Mouse (Mus musculus) gastrocnemius, adult 8-10 months (tissue): Measurements from ENCODE around the gene Ttll11. TPM values are rescaled to one million over a fixed set of nuclear protein-coding genes. Genes with fewer than 3 reads are reported as not detected.

Experiments used
- DNase-seq, 2 experiments: peaks; one replicate each; pipeline ENCODE4 v3.0.0; 2022; ENCODE audit warnings: low spot score in 2 of 2
- total RNA-seq, 4 experiments: library from RNA; stranded (reverse); gene quantifications; 2 replicates each; pipeline ENCODE4 v1.2.4; 2022

Gene Ttll11
- total RNA-seq, 4 experiments from 2014 or later: 2.0 to 3.2 (median 2.5) TPM

DNA sequence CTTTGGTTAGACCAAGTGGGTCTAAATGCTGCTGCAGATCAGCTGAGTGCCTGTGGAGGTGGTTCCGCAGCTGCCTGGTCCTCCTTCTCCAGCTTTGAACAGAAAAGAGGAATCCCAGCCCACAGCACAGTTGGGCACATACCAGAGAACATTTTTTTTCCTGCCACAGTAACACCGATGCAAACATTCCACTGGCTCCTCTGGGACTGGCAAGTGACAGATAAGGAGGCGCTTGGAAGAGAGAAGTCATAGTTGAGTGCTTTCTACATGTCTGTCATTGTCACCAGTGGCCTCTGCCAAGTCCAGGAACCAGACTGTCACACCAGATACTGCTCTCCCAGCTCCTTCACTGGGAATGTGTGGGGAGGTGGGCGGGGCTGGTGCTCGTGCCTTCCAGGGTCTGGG is 204.1 kb downstream of the Ttll11 start:
- no peak for DNase-seq

DNA sequence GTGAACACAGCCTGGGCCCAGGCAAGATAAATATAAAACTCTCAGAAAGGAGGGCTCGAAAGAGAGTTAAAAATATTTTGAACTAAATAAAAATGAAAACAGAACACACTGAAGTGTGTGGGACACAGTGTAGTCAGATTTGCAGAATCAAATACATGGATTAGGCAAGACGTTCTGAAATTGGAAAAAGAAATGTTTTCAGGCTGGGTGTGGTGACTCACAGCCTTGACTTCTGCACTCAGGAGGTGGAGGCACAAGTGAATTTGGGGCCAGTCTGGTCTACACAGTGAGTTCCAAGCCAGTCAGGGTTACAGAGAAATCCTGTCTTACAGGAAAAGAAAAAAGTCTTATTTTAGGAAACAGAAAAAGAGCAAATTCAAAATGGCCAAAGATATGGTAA is 209.2 kb downstream of the Ttll11 start:
- DNase-seq: no peak

DNA sequence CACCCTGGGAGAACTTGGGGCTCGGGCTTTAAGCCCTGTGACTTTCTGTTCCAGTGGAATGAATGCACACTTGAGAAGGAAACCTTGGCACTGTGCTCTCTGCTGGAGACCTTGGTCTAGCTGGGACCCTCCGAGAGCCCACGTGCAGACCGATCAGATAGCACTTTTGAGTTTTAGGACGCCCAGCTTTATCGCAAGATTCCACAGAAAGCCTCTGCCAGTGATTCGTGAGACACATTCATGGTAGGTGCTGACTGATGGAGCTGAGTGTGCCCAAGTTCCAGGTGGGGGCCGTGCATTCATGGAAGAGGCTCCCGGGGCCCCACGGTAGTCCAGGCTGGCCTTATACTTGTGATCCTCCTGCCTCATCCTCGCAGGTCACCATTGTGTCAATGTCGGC is 210.3 kb downstream of the Ttll11 start:
- no peak for DNase-seq

DNA sequence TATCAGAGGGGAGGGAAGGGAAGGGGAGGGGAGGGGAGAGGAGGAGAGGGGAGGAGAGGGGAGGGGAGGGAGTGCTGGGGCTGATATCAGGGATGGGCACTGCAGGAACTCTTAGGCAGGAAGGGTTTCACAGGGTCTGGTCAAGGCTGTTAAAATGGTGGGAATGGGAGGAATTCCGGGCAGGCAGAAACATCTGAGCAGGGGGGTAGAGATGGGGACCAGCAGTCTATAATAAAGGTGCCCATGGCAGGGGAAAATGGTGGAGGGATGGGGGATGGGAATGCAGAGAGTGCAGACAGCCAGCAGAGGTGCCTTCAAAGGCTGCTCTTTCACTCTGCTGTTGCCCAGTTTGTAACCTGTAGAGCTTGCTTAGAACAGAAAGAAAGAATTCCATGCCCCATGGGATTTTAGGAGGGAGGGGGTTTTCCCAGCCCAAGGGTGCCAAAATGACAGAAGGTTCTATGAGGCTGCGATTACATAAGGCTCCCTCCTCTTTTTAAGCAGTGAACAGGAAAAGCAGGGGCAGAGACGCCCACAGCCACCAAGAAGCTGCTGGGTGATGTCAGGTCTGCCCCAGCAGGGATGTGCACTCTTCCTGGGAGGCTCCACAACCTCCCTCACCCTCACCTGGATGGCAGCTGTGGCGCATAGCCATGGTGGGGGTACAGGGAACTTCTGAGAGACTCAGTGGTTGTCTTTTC is 211.0 kb downstream of the Ttll11 start:
- no peak for DNase-seq

DNA sequence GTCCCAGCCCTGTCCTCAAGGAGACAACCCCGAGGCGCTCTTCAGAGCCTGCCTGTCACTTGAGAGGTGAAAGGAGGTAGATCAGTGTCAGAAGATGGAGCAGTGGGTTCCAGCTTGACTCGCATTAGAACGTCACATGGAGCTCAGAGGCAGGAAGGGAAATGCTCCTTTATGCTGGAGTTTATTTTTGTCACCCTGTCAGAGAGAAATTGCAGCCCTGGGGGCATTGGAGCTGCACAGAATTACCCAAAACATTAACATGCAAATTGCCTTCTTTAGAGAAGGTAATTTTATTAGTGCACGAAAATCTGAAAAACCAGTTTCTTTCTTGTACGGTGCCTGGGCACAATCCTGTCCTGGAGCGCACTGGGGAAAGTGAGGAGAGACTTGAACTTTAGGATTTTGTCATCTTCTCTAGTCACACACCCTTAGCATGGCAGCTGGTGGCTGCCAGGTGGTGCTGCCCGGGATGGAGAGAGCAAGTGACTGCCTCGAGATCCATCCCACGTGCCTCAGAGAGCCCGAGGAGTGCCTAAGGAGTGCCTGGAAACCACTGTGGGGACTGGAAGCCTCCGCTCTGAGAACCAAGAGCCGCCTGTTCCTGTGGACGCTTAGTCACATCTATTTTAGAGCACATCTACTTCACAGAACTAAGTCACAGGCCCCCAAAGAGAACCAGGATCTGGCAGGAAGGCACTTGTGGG is 211.7 kb downstream of the Ttll11 start:
- DNase-seq: no peak

DNA sequence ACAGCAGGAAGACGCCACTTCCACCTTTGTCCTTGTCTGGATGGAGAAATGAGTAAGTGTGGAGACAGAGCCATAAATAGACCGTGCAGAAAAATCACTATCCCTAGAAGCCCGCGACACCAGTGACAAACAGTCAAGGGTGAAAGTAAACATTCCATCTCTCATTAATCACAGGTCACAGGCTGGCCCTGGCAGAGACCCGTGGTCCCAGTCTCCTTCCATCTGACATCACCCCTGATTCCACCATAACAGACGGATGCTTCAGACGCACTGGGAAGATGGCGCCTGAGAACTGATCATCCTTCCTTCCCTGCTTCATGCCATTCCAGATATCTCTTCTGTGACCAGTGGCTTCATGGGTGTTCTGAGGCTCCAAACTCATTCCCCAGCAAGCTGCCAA is 215.4 kb downstream of the Ttll11 start:
- DNase-seq: no peak

DNA sequence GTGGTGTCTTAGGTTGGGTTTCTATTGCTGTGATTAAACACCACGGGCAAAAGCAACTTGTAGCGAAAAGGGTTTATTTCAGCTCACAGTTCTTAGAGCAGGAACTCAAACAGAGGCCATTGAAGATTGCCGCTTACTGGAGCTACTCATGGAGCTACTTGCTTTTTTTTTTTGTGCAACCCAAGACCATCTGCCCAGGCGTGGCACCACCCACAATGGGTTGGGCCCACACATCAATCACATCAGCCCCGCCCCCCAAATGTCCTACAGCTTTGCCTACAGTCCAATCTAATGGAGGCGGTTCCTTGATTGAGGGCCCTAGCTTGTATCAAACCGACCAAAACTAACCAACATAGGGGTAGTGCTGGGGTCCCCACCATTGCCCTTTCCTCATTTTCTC is 215.9 kb downstream of the Ttll11 start:
- no peak for DNase-seq

DNA sequence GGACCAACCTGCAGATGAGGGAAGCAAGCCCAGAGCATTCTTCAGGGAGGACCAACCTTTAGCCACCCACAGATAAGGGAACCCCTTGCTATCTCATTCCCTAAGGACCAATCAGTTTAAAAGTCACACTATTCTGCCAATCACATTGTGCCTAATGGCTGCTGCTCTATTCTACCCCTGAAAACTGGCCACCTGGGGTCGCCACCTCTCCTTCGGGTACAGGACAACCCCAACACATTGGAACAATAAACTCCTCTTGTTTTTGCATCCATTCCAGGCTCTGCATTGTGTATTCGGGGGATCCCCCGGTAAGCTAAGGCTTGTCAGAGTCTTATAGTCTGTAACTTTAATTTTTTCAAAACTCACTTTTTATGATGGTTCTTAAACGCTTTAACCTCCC is 218.3 kb downstream of the Ttll11 start:
- no peak for DNase-seq

DNA sequence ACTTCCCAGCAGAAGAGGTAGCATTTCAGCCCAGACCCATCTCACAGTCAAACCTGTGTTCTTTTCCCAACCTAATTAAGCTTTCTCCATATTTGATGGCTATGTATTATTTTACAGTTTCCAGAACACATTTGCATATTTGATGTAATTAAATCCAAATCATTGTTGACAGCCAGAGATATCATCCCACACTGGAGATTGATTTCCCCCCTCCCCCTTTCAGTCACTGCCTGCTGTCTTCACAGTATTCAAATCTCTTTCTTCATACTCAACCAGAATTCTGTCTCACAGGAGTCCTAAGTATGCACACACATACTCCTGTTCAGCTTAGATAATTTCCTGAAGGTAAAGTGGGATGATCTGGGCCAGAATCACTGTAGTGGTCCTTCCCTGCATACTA is 218.8 kb downstream of the Ttll11 start:
- no peak for DNase-seq

DNA sequence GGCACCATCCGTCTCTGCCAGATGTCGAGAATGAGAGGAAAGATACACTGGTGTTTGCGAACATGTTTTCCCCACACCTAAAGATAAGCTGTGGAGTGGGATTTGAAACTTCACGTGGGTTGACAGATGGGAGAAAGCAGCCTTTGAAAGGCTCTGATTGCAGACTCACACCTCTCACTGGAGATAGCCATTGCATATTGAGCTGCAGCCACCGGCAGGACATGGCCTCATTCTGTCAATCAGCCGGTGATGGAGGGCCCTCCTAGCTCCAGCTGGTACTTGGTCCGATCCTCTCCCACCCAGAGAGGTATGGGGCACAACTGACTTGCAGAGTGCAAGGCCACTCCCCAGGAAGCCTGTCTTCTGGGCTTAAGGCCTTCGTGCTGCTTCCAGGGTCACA is 219.4 kb downstream of the Ttll11 start:
- no peak for DNase-seq

DNA sequence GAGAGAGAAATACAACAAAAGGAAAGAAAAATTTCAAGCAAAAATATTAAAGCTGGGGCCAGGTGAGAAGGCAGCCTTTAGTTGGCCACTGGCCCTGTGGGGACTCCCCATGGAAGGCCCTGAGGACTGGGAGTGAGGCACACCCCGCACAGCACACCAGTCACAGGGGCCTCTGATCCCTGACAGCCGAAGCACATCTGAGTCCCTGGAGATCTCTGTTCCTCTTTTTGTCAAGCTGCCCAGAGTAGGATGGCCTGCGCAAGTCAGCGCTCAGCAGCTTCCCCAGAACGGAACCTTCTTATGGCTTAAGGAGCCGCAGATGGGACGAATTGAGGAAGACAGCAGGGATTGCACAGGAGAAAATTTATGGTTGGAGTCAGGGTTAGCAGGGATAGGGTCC is 223.2 kb downstream of the Ttll11 start:
- DNase-seq: no peak

DNA sequence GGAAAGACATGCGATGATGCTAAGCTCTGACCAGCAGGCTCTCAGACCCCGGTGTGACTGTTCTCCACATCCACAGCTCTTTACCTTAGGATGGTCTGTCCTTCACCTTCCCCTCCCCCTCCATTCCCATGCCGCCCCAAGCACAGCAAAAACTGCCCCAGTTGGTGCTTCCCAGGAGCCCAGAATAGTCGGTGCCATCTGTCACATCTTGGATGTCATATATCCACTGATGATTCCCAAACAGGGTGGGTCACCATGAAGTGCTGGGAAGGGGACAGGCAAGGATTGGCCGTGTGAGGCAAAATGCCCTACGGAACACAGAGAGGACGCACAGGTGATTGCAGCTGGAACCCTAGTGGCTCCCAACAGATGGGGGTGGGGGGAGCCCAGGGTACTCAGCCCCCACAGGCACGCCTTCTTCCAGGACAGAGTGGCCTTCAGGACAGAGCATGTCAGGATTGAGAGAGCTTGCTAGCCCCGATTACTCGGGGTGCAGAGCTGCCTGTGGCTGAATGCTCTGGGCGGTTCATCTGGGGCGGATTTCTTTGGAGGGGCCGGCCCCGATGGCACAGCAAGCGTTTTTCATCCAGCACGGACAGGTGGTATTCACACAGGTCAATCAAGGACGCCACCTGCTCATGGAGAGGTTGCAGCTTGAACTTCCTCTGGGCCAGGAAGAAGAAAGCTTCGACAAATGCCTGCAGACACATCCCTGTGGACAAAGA is 227.8 kb downstream of the Ttll11 start:
- DNase-seq: no peak

DNA sequence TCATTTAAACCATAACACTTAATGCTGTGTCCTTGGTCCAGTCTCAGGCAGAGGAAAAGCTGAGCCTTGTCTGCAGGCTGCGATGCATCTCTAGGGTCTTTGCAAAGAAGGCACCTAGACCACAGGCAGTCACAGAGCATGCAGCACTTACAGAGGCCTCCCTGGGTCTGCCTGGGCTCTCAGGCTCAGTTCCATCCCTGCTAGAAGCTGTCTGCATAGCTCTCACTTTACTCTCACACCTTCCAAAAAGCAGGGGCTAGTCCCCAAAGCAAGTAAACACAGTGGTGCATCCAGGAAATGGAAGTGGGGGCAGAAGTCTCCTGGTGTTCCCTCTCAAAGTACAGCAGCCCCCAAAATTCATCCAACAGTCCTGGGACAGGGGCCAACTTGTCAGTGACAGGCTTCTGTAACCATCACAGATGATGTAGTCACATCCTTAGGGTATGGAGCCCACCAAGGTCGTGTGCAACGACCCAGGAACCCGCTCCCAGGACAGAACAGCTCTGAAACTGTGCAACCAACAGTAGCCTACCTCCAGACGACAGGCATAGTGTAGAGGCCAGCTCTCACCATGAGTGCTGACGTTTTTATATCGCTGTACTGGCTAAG is 229.1 kb downstream of the Ttll11 start:
- no peak for DNase-seq

DNA sequence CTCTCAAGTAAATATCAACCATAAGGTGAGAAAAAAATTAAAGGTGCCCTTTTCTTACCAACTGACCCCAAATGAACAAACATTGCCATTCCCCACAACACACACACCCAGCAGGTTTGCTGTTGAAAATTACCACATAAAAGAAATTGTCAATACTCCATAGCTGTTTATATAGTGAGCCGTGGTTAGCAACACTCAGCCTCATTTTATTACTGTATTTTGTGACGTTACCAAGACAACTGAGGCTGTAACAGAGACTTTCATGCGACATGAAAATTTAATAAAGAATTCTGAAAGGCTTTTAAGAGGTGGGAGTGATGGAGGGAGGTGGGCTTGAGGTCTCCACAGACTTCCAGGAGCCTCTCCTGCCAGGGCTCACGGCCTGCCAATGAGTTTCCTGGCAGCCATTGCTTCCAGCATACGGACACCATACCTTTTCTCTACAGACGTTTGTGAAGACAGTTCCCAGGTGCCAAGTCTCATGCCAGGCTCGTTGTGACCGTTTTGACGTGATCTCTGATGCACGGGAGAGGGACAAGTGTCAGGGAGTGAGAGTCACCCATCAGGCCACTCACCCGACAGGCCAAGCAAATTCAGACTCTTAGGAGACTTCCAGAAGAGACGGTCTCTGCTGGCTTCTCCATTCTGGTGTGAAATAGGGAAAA is 232.2 kb downstream of the Ttll11 start:
- no peak for DNase-seq

DNA sequence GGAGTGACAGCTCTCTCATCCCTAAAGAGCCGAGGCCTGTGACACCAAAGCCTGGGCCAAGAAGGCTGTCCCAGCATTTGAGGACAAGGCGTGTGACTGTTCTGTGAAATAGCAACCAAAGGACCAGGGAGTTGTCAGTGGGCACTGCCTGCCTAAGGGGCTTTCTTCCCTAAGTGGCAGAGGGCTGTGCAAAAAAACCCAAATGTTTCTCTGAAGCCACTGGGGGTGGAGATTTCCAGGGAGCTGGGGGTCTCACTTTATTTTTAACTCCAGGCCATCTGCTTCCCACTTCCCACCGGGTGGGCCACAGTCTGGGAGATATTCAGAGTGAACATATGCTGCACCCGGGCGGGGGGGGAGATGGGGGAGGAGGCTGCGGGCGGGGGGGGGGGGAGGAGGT is 233.1 kb downstream of the Ttll11 start:
- no peak for DNase-seq

DNA sequence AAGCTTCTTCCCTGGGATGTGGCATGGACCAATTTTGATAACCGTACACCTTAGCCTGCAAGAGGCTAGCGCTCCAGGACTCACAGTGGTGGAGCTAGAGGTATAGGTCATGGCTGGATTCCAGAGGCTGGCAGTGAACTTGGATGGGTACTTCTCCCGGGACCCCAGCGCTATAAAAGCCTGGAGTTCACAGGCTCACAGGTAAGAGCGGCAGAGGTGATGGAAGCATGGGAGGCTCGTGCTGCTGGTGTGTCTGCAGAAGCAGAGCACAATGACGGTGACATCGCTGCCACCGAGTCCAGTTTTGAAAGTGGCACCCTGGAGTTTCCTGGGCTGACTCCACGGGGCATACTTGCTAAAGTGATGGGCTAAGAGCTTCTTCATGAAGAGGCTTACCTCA is 233.8 kb downstream of the Ttll11 start:
- no peak for DNase-seq

DNA sequence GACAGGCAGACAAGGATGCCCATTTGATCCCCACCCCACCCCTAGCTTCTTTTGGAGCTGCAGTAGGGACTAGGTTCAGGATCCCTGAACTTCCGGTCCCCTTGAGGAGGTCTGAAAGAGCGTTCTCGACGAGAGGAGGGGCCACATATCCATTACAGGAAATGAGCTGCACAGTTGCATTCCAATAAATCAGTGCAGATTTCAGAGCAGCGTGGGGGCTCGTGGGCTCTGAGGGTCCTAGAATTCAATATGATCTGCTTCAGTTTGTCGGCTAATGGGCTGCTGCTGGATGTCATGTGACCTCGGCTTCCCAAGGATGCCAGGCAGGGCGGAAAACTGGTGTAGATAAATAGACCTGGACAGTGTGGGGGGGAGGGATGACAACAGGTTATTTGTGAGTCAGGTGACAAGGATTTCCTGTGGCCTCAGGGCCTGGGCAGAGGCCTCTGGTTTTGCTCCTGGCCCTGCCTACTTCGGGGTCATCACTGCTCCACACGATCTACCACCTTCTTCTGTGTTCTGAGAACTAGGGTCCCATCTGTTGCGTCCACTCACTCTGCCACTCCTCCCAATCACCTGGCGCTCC is 240.0 kb downstream of the Ttll11 start:
- no peak for DNase-seq

DNA sequence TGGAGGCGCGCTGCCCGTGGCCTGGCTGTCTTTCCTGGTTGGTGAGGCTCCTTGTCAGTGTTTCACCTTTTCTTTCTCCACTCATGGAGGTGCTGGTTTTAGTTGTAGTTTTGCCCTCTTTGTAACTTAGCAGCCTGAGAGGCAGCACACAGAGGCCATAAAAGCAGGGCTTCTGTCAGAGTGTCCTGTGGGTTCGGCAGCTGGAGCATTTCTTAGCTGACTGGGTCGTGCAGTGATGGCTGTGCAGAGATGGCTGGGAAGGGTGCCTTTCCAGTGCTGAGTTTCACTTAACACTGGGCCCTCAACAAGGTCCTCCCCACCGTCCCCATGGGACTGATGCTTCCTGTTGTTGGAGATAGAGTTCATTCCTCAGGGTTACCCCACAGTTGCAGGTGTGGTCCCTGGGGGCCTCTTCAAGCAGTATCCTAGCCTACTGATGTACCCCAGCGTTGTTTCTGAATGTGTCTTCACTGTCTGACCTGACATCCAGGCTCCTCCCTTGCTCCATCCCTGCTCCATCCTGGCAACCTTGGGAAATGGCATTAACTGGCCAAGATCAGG is 242.2 kb downstream of the Ttll11 start:
- DNase-seq: no peak

DNA sequence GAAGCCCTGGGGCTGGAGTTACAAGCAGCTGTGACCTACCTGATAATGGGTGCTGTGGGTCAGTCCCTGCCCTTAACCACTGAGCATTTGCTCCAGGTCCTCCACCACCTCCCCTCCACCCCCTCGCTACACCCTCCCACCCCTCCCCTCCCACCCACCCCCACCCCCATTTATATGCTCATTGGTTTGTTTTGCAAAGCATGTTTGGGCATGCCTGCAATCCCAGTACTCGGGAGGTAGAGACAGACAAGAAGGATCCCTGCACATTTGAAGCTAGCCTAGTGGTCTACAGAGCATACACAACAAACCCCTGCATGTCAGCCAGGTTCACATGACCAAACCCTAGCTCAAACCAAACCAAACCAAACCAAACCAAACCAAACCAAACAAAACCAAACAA is 243.7 kb downstream of the Ttll11 start:
- no peak for DNase-seq

DNA sequence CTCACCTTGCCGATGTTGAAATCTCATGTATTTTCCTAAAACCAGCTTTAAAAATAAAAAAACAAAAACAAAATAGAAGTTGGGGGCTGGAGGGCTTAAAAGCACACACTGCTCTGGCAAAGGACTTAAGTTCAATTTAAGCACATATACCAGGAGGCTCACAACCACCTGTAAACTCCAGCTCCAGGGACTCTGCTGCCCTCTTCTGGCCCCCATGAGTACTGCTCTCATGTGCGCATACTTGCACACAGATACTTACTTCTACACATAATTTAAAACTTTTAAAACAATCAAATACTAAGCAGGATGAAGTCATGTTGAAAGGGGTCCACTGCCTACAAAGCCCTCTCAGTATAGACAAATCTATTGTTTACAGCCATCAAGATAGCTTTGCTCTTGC is 244.7 kb downstream of the Ttll11 start:
- DNase-seq: no peak
